Mouse (Mus musculus) granulocyte monocyte progenitor cell, adult 5-6 weeks (primary cell): ENCODE data around the gene Nphs1. TPM values are rescaled to one million over a fixed set of nuclear protein-coding genes. Genes with fewer than 3 reads are reported as not detected.

Source experiments
- ATAC-seq: replicated peaks from 2 replicates; pipeline ENCODE4 v1.8.0; 2016; ENCODE audit warnings: mild to moderate bottlenecking, moderate TSS enrichment, inconsistent platforms; ENCODE audit not compliant: poor library complexity, severe bottlenecking
- total RNA-seq, 2 experiments: library from RNA; stranded (forward) in 1 of 2; stranded (reverse) in 1 of 2; fragments of 200-712, 200-1000 nt in 1 of 2; fragments of >200 nt in 1 of 2; fragmentation: Nextera tagmentation in 1 of 2; gene quantifications; 2 replicates each; pipeline ENCODE4 v1.2.3; 2014 to 2017

Gene Nphs1
- total RNA-seq, 2 experiments from 2014 or later: 0.57 TPM; not detected in 1

GRCm38 (mm10) chr7:30534633-30535577 lies 76.8 kb downstream of the Nphs1 start, which contains the start of gene Arhgap33:
TSS of gene Arhgap33 (minus strand) at chr7:30535060.
- peak; percentile 90 for ATAC-seq

Other genes starting within 250 kb of the Nphs1 start
Only the 30 nearest of the 34 such genes appear.
- not detected in 2 replicates for gene Thap8, start 178.2 kb upstream of the Nphs1 start, total RNA-seq (2014; fragmentation: Nextera tagmentation)
- gene Thap8, start 178.2 kb upstream of the Nphs1 start, total RNA-seq (2017): 0.57 TPM in 1 of 2 replicates, not detected in the other
- gene Wdr62, start 177.9 kb upstream of the Nphs1 start, total RNA-seq (2014; fragmentation: Nextera tagmentation): 21.6 and 29.4 TPM in 2 replicates
- gene Wdr62, start 177.9 kb upstream of the Nphs1 start, total RNA-seq (2017): 4.0 and 5.8 TPM in 2 replicates
- gene Clip3, start 166.6 kb upstream of the Nphs1 start, total RNA-seq (2014; fragmentation: Nextera tagmentation): not detected in 2 replicates
- gene Clip3, start 166.6 kb upstream of the Nphs1 start, total RNA-seq (2017): not detected in 2 replicates
- gene Alkbh6, start 149.6 kb upstream of the Nphs1 start, total RNA-seq (2014; fragmentation: Nextera tagmentation): 32.6 and 33.3 TPM in 2 replicates
- 30.1 and 35.5 TPM in 2 replicates for gene Alkbh6, start 149.6 kb upstream of the Nphs1 start, total RNA-seq (2017)
- gene Syne4, start 143.5 kb upstream of the Nphs1 start, total RNA-seq (2014; fragmentation: Nextera tagmentation): 6.3 and 8.7 TPM in 2 replicates
- 0.99 TPM in 1 of 2 replicates, not detected in the other for gene Syne4, start 143.5 kb upstream of the Nphs1 start, total RNA-seq (2017)
- gene E130208F15Rik, start 136.6 kb upstream of the Nphs1 start, total RNA-seq (2014; fragmentation: Nextera tagmentation): 0.60 TPM in 1 of 2 replicates, not detected in the other
- gene E130208F15Rik, start 136.6 kb upstream of the Nphs1 start, total RNA-seq (2017): 1.6 and 2.5 TPM in 2 replicates
- gene Sdhaf1, start 134.4 kb upstream of the Nphs1 start, total RNA-seq (2014; fragmentation: Nextera tagmentation): 10.5 and 11.8 TPM in 2 replicates
- gene Sdhaf1, start 134.4 kb upstream of the Nphs1 start, total RNA-seq (2017): 7.8 and 12.9 TPM in 2 replicates
- gene Lrfn3, start 95.5 kb upstream of the Nphs1 start, total RNA-seq (2014; fragmentation: Nextera tagmentation): not detected in 2 replicates
- not detected in 2 replicates for gene Lrfn3, start 95.5 kb upstream of the Nphs1 start, total RNA-seq (2017)
- gene Tyrobp, start 44.6 kb upstream of the Nphs1 start, total RNA-seq (2014; fragmentation: Nextera tagmentation): 665 and 703 TPM in 2 replicates
- gene Tyrobp, start 44.6 kb upstream of the Nphs1 start, total RNA-seq (2017): 270 and 287 TPM in 2 replicates
- 64.6 and 70.7 TPM in 2 replicates for gene Hcst, start 38.5 kb upstream of the Nphs1 start, total RNA-seq (2014; fragmentation: Nextera tagmentation)
- gene Hcst, start 38.5 kb upstream of the Nphs1 start, total RNA-seq (2017): 9.0 and 31.6 TPM in 2 replicates
- 16.0 and 16.3 TPM in 2 replicates for gene Nfkbid, start 36.6 kb upstream of the Nphs1 start, total RNA-seq (2014; fragmentation: Nextera tagmentation)
- 6.8 and 15.1 TPM in 2 replicates for gene Nfkbid, start 36.6 kb upstream of the Nphs1 start, total RNA-seq (2017)
- not detected in 2 replicates for gene Aplp1, start 12.8 kb upstream of the Nphs1 start, total RNA-seq (2014; fragmentation: Nextera tagmentation)
- gene Aplp1, start 12.8 kb upstream of the Nphs1 start, total RNA-seq (2017): not detected in 2 replicates
- gene Kirrel2, start 625 bp upstream of the Nphs1 start, total RNA-seq (2014; fragmentation: Nextera tagmentation): not detected in 2 replicates
- gene Kirrel2, start 625 bp upstream of the Nphs1 start, total RNA-seq (2017): not detected in 2 replicates
- gene Prodh2, start 35.3 kb downstream of the Nphs1 start, total RNA-seq (2014; fragmentation: Nextera tagmentation): 2.2 TPM in 1 of 2 replicates, not detected in the other
- gene Prodh2, start 35.3 kb downstream of the Nphs1 start, total RNA-seq (2017): not detected in 2 replicates
- 7.0 and 8.6 TPM in 2 replicates for gene Arhgap33, start 76.7 kb downstream of the Nphs1 start, total RNA-seq (2014; fragmentation: Nextera tagmentation)
- 3.7 and 3.8 TPM in 2 replicates for gene Arhgap33, start 76.7 kb downstream of the Nphs1 start, total RNA-seq (2017)
- 3.8 and 14.9 TPM in 2 replicates for gene Hspb6, start 93.9 kb downstream of the Nphs1 start, total RNA-seq (2014; fragmentation: Nextera tagmentation)
- 3.6 and 3.9 TPM in 2 replicates for gene Hspb6, start 93.9 kb downstream of the Nphs1 start, total RNA-seq (2017)
- 7.3 and 15.8 TPM in 2 replicates for gene Proser3, start 94.0 kb downstream of the Nphs1 start, total RNA-seq (2014; fragmentation: Nextera tagmentation)
- 2.8 and 9.2 TPM in 2 replicates for gene Proser3, start 94.0 kb downstream of the Nphs1 start, total RNA-seq (2017)
- 45.4 and 96.9 TPM in 2 replicates for gene Lin37, start 101.5 kb downstream of the Nphs1 start, total RNA-seq (2014; fragmentation: Nextera tagmentation)
- gene Lin37, start 101.5 kb downstream of the Nphs1 start, total RNA-seq (2017): 23.5 and 25.3 TPM in 2 replicates
- 26.3 and 38.5 TPM in 2 replicates for gene U2af1l4, start 105.0 kb downstream of the Nphs1 start, total RNA-seq (2014; fragmentation: Nextera tagmentation)
- gene U2af1l4, start 105.0 kb downstream of the Nphs1 start, total RNA-seq (2017): 58.6 and 87.2 TPM in 2 replicates
- 5.2 and 12.5 TPM in 2 replicates for gene Gm49396, start 105.0 kb downstream of the Nphs1 start, total RNA-seq (2014; fragmentation: Nextera tagmentation)
- 5.1 and 6.3 TPM in 2 replicates for gene Gm49396, start 105.0 kb downstream of the Nphs1 start, total RNA-seq (2017)
- gene Psenen, start 105.3 kb downstream of the Nphs1 start, total RNA-seq (2014; fragmentation: Nextera tagmentation): 218 and 221 TPM in 2 replicates
- gene Psenen, start 105.3 kb downstream of the Nphs1 start, total RNA-seq (2017): 156 and 184 TPM in 2 replicates
- gene Igflr1, start 107.1 kb downstream of the Nphs1 start, total RNA-seq (2014; fragmentation: Nextera tagmentation): 4.9 and 10.6 TPM in 2 replicates
- gene Igflr1, start 107.1 kb downstream of the Nphs1 start, total RNA-seq (2017): 0.34 TPM in 1 of 2 replicates, not detected in the other
- gene Kmt2b, start 130.4 kb downstream of the Nphs1 start, total RNA-seq (2014; fragmentation: Nextera tagmentation): 48.1 and 64.3 TPM in 2 replicates
- gene Kmt2b, start 130.4 kb downstream of the Nphs1 start, total RNA-seq (2017): 5.9 and 9.5 TPM in 2 replicates
- not detected in 2 replicates for gene Zbtb32, start 140.6 kb downstream of the Nphs1 start, total RNA-seq (2014; fragmentation: Nextera tagmentation)
- gene Zbtb32, start 140.6 kb downstream of the Nphs1 start, total RNA-seq (2017): not detected in 2 replicates
- gene Upk1a, start 154.5 kb downstream of the Nphs1 start, total RNA-seq (2014; fragmentation: Nextera tagmentation): 3.4 TPM in 1 of 2 replicates, not detected in the other
- gene Upk1a, start 154.5 kb downstream of the Nphs1 start, total RNA-seq (2017): not detected in 2 replicates
- gene Cox6b1, start 167.8 kb downstream of the Nphs1 start, total RNA-seq (2014; fragmentation: Nextera tagmentation): 436 and 560 TPM in 2 replicates
- gene Cox6b1, start 167.8 kb downstream of the Nphs1 start, total RNA-seq (2017): 470 and 484 TPM in 2 replicates
- gene Etv2, start 177.5 kb downstream of the Nphs1 start, total RNA-seq (2014; fragmentation: Nextera tagmentation): not detected in 2 replicates
- gene Etv2, start 177.5 kb downstream of the Nphs1 start, total RNA-seq (2017): not detected in 2 replicates
- gene Rbm42, start 192.0 kb downstream of the Nphs1 start, total RNA-seq (2014; fragmentation: Nextera tagmentation): 45.7 and 57.1 TPM in 2 replicates
- 38.3 and 48.0 TPM in 2 replicates for gene Rbm42, start 192.0 kb downstream of the Nphs1 start, total RNA-seq (2017)
- 39.1 and 43.7 TPM in 2 replicates for gene Haus5, start 206.7 kb downstream of the Nphs1 start, total RNA-seq (2014; fragmentation: Nextera tagmentation)
- gene Haus5, start 206.7 kb downstream of the Nphs1 start, total RNA-seq (2017): 18.4 and 33.2 TPM in 2 replicates
- not detected in 2 replicates for gene Pmis2, start 213.3 kb downstream of the Nphs1 start, total RNA-seq (2014; fragmentation: Nextera tagmentation)
- not detected in 2 replicates for gene Pmis2, start 213.3 kb downstream of the Nphs1 start, total RNA-seq (2017)